Mouse (Mus musculus) kidney, adult 18-20 months (tissue): Measurements from ENCODE around the gene Gm20696.

Source experiments
- DNase-seq: peaks from one replicate; pipeline ENCODE4 v3.0.0; 2021

Gene Gm20696

DNA sequence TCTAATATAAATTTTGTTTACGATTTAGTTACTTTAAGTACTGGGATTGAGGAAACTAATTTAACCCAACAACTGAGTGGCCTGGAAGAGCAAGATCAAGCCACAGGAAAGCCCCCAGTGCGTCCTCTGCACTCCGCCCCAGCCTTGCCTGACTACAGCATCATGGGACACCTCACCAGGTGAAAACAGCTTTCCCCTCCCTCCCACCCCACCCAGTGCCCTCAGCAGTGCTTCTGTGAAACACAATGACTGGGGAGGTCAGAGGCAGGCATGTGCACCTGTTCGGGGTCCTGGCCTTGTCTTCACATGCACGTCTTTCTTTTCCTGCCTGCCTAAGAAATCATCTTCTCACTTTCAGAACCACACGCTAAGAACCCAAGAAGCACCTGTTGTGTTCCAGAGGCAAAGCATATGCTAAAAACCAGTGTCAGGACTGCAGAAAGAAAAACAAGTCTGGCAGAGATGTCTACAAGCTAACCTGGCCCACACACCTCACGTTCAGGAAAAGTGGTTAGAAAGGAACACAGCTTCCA, 150.9 kb downstream of the Gm20696 start:
- DNase-seq: no peak

GRCm38 (mm10) chr6:99511862-99512261, 154.7 kb downstream of the Gm20696 start:
- DNase-seq: no peak

- peak; percentile 30 for DNase-seq
Measured at GRCm38 (mm10) chr6:99509189-99509592, 157.4 kb downstream of the Gm20696 start.

GRCm38 (mm10) chr6:99506816-99507215, 159.8 kb downstream of the Gm20696 start:
- DNase-seq: no peak

DNA sequence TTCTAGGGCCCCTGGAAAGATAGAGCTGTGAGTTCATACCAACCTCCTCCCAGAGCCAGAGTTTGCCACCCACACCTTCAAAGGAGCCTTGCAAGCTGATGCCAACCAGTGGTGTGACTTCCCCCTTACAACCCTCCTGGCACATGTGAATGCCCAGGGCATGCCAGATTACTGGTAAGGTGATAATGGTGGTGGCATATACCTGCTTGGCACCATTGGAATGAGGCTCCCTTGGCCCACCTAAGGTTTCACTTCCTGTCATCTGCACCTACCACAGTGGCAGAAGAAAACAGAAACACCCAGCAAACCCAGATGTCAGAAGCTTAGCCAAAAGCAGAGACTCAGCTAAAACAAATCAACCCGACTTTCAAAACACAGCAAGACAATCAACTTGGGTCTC, 162.9 kb downstream of the Gm20696 start:
- DNase-seq: no peak

GRCm38 (mm10) chr6:99502727-99503126, 163.9 kb downstream of the Gm20696 start:
- DNase-seq: no peak

- no peak for DNase-seq
Measured at GRCm38 (mm10) chr6:99502314-99502713, 164.3 kb downstream of the Gm20696 start.

DNA sequence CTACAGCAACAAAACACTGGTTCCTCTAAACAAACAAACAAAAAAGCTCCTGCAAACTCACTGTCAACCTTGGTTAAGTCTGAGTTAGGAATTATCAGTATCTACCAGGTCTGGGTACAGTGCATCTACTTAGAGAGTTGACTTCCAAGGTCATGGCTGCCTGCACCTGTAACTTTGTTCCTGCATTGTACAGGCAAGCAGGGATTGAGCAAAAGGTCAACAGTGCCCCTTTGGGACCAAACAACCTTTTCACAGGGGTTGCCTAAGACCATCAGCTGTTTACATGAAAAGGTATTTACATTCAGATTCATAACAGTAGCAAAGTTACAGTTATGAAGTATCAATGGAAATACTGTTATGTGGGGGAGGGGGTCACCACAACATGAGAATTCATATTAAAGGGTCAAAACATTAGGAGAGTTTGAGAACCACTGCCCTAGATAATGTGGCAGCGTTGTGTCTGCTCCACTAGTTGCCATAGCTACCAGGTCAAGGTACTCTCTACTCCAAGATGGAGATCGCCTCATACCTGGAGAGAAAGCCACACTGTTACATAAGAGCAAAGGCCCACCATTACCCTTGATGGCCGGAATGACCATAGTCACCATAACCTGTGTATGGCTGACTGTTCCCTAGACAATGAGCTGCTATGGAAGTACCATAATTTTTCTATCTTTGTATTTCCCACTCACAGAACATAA, 165.9 kb downstream of the Gm20696 start:
- DNase-seq: no peak

DNA sequence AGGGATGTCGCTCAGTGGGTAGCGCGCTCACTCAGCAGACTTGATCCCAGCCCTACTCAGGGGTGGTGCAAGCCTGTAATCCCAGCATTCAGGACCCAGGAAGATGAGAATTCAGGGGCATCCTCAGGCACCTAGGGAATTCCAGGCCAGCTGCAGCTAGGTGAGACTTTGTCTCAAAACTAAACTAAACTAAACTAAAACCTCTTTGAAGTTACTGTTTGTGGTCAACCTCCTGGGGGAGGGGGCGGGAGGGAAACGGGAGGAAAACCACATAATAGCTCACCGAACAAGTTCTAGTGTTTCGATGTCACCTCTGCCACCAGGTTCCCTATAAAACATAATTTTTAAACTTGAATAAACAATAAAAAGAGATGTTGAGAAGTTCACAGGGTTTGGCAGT, 168.5 kb downstream of the Gm20696 start:
- no peak for DNase-seq

DNA sequence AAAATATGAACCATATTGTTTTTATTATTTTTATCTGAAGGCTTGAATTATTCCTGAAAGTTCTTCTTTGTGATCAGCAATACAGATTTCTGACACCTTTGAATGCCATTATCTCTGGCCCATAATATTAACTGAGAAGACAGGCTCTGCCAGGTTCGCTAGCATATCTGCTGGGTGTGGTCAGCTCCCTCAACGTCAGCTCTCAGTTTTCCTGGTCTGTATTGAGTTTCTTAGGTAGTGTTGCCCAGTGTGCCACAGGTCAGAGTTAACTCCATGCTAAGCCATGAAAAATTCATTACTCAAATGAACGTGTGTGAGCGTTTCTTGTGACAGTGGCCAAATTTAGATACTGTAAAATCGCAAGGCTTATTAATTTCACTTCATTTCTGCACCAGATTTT, 170.5 kb downstream of the Gm20696 start:
- DNase-seq: no peak

GRCm38 (mm10) chr6:99492937-99493336, 173.7 kb downstream of the Gm20696 start:
- no peak for DNase-seq

DNA sequence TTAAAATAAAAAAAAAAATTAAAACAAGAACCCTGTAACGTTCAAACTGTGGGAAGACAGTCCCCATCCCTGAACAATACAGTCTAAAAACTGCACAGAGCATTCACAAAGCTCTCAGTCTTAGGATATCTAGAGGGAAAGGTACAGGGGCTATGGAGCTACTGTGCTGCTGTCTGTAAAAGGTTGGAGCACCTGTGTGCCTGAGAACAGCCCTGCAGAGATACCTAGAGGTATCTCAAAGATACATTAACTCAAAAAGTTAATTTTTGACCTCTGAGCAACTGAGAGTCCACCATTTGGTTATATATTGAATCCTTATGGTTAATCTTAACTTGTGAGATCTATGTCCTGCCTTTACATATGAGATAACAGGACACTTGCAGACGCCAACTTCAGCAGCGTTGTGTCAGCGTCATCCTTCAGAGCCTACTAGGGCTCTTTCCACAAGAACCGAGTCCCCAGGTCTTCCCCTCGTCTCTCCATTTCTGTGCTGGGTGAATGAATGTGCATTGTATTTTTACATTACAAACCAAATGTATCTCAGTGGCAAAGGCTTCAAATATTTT, 174.5 kb downstream of the Gm20696 start:
- DNase-seq: no peak

DNA sequence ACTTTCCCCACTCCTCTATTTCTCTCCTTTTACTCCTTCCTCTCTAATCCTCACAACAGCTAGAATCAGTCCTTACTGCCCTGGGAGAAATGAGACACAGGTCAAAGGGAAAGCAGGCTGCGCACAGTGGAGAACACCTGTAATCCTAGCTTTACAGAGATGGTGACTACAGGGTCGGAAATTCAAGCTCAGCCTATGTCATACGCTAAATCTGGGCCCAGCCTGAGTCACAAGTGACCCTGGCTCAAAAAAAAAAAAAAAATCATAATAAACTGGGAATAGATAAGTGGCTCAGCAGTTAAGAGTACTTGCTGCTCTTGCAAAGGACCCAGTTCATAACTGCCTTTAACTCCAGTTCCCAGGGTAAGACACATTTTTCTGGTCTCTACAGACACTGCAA, 175.5 kb downstream of the Gm20696 start:
- DNase-seq: no peak

- no peak for DNase-seq
Measured at GRCm38 (mm10) chr6:99489900-99490648, 176.5 kb downstream of the Gm20696 start.

DNA sequence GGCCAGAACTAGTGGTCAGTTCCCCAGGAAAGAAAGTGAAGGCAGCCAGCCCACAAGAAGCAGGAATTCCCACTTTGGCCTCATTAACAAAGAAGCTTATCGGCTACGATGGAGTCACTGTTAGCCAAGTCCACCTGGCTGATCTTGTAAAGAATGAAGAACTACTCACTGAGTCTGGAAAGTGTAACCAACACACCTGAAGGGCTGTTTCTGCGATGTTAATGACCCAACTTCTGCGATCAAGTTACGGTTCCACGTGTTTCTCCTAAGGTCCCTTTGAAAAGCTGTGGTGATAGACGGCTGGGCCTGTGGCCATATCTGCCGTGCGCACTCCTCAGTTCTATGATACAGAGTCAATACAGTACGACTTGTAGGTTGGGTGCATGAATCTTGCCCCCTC, 177.2 kb downstream of the Gm20696 start:
- DNase-seq: no peak

- DNase-seq: no peak
Measured at GRCm38 (mm10) chr6:99485884-99486640, 180.5 kb downstream of the Gm20696 start.

DNA sequence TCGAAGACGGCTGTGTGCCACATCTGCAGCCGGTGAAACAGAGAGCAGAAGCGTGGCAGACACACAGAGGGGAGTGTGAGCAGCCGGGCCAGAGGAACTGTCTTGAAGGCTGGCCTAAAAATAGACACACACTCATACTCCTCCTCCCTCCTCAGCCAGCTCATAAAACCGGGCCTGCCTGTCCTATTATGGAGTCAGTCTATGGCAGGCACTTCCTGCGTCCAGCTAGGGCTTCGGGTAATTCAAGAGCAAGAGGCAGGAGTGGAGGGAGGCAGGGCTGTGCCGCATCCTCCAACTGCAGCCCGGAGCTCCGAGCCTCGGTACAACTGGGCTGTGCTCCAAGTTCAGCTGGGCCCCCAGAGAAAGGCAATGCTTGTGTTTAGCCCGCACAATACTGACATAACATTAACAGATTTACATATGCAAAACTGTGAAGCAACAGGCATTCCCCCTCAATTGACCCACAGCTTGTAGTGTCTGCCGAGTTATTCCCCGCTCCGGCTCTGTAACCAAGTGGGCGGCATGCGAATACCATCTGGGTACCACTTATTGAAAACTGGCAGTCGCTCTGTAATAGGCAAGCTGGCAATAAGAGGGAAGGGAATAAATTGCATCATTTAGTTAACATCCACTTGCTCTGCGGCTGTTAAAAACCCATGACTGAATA, 181.2 kb downstream of the Gm20696 start:
- DNase-seq: peak; percentile 53

DNA sequence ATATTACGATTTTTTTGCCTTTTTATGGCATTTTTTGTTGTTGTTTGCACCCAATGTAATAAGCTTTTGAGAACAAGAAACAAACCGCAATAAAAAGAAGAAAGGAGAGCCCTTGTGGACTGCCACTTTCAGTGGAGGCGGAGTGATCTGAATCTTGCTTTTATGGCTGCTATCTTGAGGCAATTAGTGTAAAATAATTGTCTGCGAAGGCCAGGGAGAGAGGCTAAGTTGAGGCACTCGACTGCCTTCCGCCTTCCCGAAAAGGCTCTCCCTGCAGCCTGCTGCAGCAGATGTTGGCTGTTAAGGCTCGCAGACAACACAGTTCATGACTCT, 181.7 kb downstream of the Gm20696 start:
- DNase-seq: no peak

- DNase-seq: no peak
Measured at GRCm38 (mm10) chr6:99484197-99484725, 182.3 kb downstream of the Gm20696 start.

GRCm38 (mm10) chr6:99483556-99483955, 183.0 kb downstream of the Gm20696 start:
- no peak for DNase-seq

GRCm38 (mm10) chr6:99481568-99481967, 185.0 kb downstream of the Gm20696 start:
- no peak for DNase-seq

GRCm38 (mm10) chr6:99478873-99479650, 187.5 kb downstream of the Gm20696 start:
- DNase-seq: no peak
